Mouse (Mus musculus) urinary bladder, postnatal 0 days (tissue): ENCODE results near the gene Gm20812. TPM values are rescaled to one million over a fixed set of nuclear protein-coding genes. Genes with fewer than 3 reads are reported as not detected.

Experiments used
- polyA plus RNA-seq: library from polyadenylated mRNA; unstranded; fragments of >200 nt; fragmentation: Nextera tagmentation; extraction: Ambion mirVana; gene quantifications from 2 replicates; pipeline ENCODE4 v1.2.1, GENCODE M21; 2015

The Gm20812 gene
- not detected in 2 replicates for polyA plus RNA-seq

GRCm38 (mm10) chrY:12381681-12382080, at the start of gene Gm20812:
Gm20812 (plus strand) TSS chrY:12381981.

Other genes starting within 250 kb of the Gm20812 start
- not detected in 2 replicates for gene Gm29554, start 108.0 kb upstream of the Gm20812 start, polyA plus RNA-seq